Mouse (Mus musculus): ENCODE measurements at regions not wholly inside any gene's neighbourhood (a gene's known extent, or its start where the extent isn't known, plus 50 kb on each side); places are given as distances from the start of the nearest gene placed in this dataset.

- Histone ChIP-seq H3K79me2 (ENCODE audit: control insufficient read depth, insufficient read depth, low read length, poor library complexity) (no peaks in the 10 kb centered on the region), H3K9me3 (replicated peaks; ENCODE audit: insufficient read depth, low read length) (no peaks in the 10 kb centered on the region), H3K27ac (ENCODE audit: control insufficient read depth, low read depth, low read length) (no peak overlapping the region), H3K4me1 (ENCODE audit: control insufficient read depth in 1 of 2, insufficient read depth in 2 of 2, low read length in 2 of 2) (no peaks in the 10 kb centered on the region), H3K36me3 (ENCODE audit: control insufficient read depth in 1 of 2, insufficient read depth in 2 of 2, low read length in 2 of 2) (no peaks in the 10 kb centered on the region), H3K9ac (ENCODE audit: control insufficient read depth, low read depth, low read length, poor library complexity, severe bottlenecking) (no peak overlapping the region), H3K4me3 (ENCODE audit: control insufficient read depth in 1 of 2, insufficient read depth in 1 of 2, low read depth in 2 of 2, low read length in 2 of 2) (no peak overlapping the region), H3K27me3 (ENCODE audit: control insufficient read depth in 1 of 2, insufficient read depth in 2 of 2, low read length in 2 of 2) (no peaks in the 10 kb centered on the region)
- no peak for TF ChIP-seq KAT2A (conservative IDR thresholded peaks at IDR 0.05; ENCODE audit: low read depth, low read length)
- TF ChIP-seq SMC3 (IDR thresholded peaks at IDR 0.05; ENCODE audit: low read depth, low read length): no peak
- no peak for TF ChIP-seq TCF12 (IDR thresholded peaks at IDR 0.05; ENCODE audit: low read depth, low read length)
- no peak for TF ChIP-seq NELFE (IDR thresholded peaks at IDR 0.05; ENCODE audit: low read depth, low read length)
- no peak for TF ChIP-seq POLR2AphosphoS5 (IDR thresholded peaks at IDR 0.05; ENCODE audit: borderline replicate concordance, low read depth, low read length)
- TF ChIP-seq CHD1 (IDR thresholded peaks at IDR 0.05; ENCODE audit: low read depth, low read length): no peak
- no peak for TF ChIP-seq CTCF (IDR thresholded peaks at IDR 0.05 in 2 of 3, conservative IDR thresholded peaks at IDR 0.05 in 1 of 3; ENCODE audit: control insufficient read depth in 1 of 3, insufficient read depth in 1 of 3, low read depth in 2 of 3, low read length in 3 of 3, poor library complexity in 1 of 3, severe bottlenecking in 1 of 3)
- TF ChIP-seq JUND (IDR thresholded peaks at IDR 0.05; ENCODE audit: low read depth, low read length): no peak
- TF ChIP-seq MYB (IDR thresholded peaks at IDR 0.05; ENCODE audit: low read depth, low read length): no peak
- TF ChIP-seq SIN3A (IDR thresholded peaks at IDR 0.05; ENCODE audit: low read length): no peak
- TF ChIP-seq GABPA (IDR thresholded peaks at IDR 0.05; ENCODE audit: low read depth, low read length): no peak
- no peak for TF ChIP-seq POLR2AphosphoS2 (IDR thresholded peaks at IDR 0.05; ENCODE audit: low read length)
- no peak for TF ChIP-seq MAFK (IDR thresholded peaks at IDR 0.05; ENCODE audit: borderline replicate concordance, low read depth, low read length)
- no peak for TF ChIP-seq USF2 (IDR thresholded peaks at IDR 0.05; ENCODE audit: borderline replicate concordance in 1 of 2, insufficient read depth in 1 of 2, low read depth in 1 of 2, low read length in 2 of 2)
- DNase-seq (ENCODE audit: low read depth, low spot score): no peak
These were observed 101.1 kb upstream of the Slc16a7 start for GRCm38 (mm10) chr10:125490395-125490794.

DNA sequence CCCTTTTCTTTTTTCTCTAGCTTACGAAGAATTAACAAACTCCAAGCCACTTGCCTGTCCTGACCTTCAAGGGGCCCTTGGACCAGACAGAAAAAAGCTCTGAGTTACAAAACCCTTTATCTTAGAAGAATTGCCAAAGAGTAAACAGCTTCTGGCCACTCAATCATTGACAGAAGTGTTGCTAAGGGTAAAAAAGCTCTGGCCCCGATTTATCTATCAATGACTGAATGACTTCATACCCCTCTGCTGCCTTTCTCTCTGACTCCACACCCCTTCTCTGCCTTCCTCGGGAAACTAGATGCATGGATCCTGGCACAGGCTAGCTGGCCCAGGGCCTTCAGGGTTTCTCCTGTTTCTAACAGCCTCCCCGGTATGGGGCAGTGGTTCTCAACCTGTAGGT is 105.2 kb upstream of the Slc16a7 start:
- Histone ChIP-seq H3K27me3 (ENCODE audit: control insufficient read depth in 1 of 2, insufficient read depth in 2 of 2, low read length in 2 of 2) (no peaks in the 10 kb centered on the region), H3K27ac (ENCODE audit: control insufficient read depth, low read depth, low read length) (no peak overlapping the region), H3K79me2 (ENCODE audit: control insufficient read depth, insufficient read depth, low read length, poor library complexity) (no peaks in the 10 kb centered on the region), H3K9me3 (replicated peaks; ENCODE audit: insufficient read depth, low read length) (no peaks in the 10 kb centered on the region), H3K4me3 (ENCODE audit: control insufficient read depth in 1 of 2, insufficient read depth in 1 of 2, low read depth in 2 of 2, low read length in 2 of 2) (no peak overlapping the region), H3K9ac (ENCODE audit: control insufficient read depth, low read depth, low read length, poor library complexity, severe bottlenecking) (no peak overlapping the region), H3K4me1 (ENCODE audit: control insufficient read depth in 1 of 2, insufficient read depth in 2 of 2, low read length in 2 of 2) (no peaks in the 10 kb centered on the region), H3K36me3 (ENCODE audit: control insufficient read depth in 1 of 2, insufficient read depth in 2 of 2, low read length in 2 of 2) (no peaks in the 10 kb centered on the region)
- no peak for TF ChIP-seq UBTF (IDR thresholded peaks at IDR 0.05; ENCODE audit: borderline replicate concordance, insufficient read depth, low read depth, low read length)
- TF ChIP-seq ZC3H11A (IDR thresholded peaks at IDR 0.05; ENCODE audit: low read depth, low read length): no peak
- no peak for TF ChIP-seq RAD21 (IDR thresholded peaks at IDR 0.05; ENCODE audit: low read depth, low read length)
- no peak for TF ChIP-seq KAT2A (conservative IDR thresholded peaks at IDR 0.05; ENCODE audit: low read depth, low read length)
- no peak for TF ChIP-seq CTCF (IDR thresholded peaks at IDR 0.05 in 2 of 3, conservative IDR thresholded peaks at IDR 0.05 in 1 of 3; ENCODE audit: control insufficient read depth in 1 of 3, insufficient read depth in 1 of 3, low read depth in 2 of 3, low read length in 3 of 3, poor library complexity in 1 of 3, severe bottlenecking in 1 of 3)
- TF ChIP-seq MAZ (IDR thresholded peaks at IDR 0.05; ENCODE audit: low read depth, low read length): no peak
- no peak for TF ChIP-seq ETS1 (IDR thresholded peaks at IDR 0.05; ENCODE audit: low read depth, low read length)
- TF ChIP-seq POLR2AphosphoS5 (IDR thresholded peaks at IDR 0.05; ENCODE audit: borderline replicate concordance, low read depth, low read length): no peak
- no peak for TF ChIP-seq SMC3 (IDR thresholded peaks at IDR 0.05; ENCODE audit: low read depth, low read length)
- no peak for TF ChIP-seq CHD1 (IDR thresholded peaks at IDR 0.05; ENCODE audit: low read depth, low read length)
- TF ChIP-seq POLR2A (IDR thresholded peaks at IDR 0.05; ENCODE audit: control insufficient read depth in 1 of 2, insufficient read depth in 1 of 2, low read depth in 1 of 2, low read length in 2 of 2, poor library complexity in 1 of 2): no peak
- TF ChIP-seq CHD2 (IDR thresholded peaks at IDR 0.05; ENCODE audit: low read length): no peak
- no peak for TF ChIP-seq NRF1 (IDR thresholded peaks at IDR 0.05; ENCODE audit: insufficient read depth, low read depth, low read length, poor library complexity, severe bottlenecking)
- no peak for TF ChIP-seq MAFK (IDR thresholded peaks at IDR 0.05; ENCODE audit: borderline replicate concordance, low read depth, low read length)
- no peak for DNase-seq (ENCODE audit: low read depth, low spot score)
